In the genomic region with DNA sequence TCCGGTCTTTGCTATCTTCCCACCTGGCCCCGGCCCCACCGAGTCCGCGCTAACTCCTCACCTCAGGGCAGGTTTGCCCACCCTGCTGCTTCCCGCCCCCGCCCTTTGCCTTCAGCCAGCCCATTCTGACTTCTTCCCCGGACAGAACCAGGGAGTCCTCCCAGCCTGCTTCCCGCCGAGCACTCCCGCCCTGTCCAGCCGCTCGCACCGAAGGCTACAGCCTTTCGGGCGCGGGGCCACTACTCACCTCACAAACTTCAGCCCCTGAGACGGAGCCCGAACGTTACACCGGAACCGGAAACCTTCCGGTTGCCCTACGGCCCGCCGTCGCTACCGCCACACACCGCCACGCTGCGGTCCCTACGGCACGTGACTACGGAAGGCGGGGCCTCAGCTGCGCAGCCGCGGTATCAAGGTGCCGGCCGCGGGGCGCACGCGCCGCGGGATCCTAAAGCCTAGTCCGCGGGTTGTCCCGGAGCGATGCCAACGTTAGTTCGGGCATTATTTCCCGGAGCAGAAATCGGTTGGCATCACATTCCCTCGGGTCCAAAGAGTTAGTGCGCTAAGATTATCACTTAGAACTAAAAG, we compare ENCODE assay signal across 8 mouse cellular contexts. TPM values are rescaled to one million over a fixed set of nuclear protein-coding genes. Genes with fewer than 3 reads are reported as not detected.
DNase-seq lines count a peak whose midpoint lies in the region; ATAC-seq and TF ChIP-seq lines count a peak whose summit lies in the region.

A gene (minus strand): TSS at position 384 of the 588 bp plus-strand sequence.

- H3K4me1 ChIP-seq in CH12.LX (ENCODE audit: control insufficient read depth in 1 of 2, insufficient read depth in 2 of 2), result peaks cover 0 to 13% of the 10 kb centered on the region in 2 experiments; a peak in 1 of 4 replicates
- H3K4me1 ChIP-seq in forebrain, embryonic 12.5 days, result peaks cover 11% of the 10 kb centered on the region
- H3K4me1 ChIP-seq in heart, postnatal 0 days (ENCODE audit: control insufficient read depth, insufficient read depth), result peaks cover 21% of the 10 kb centered on the region
- peaks cover 19% of the 10 kb centered on the region for H3K4me1 ChIP-seq in liver, embryonic 16.5 days (ENCODE audit: control insufficient read depth, low read depth, low read length)
- H3K4me1 ChIP-seq in neural tube, embryonic 13.5 days (replicated peaks), result peaks cover 16% of the 10 kb centered on the region
- no peaks in the 10 kb centered on the region for H3K4me1 ChIP-seq in testis, adult 2 months (ENCODE audit: control insufficient read depth, insufficient read depth, low read length)

- peaks cover 23 to 37% of the 10 kb centered on the region in 2 experiments for H3K36me3 ChIP-seq in CH12.LX (replicated peaks in 1 of 2; ENCODE audit: control insufficient read depth in 1 of 2, insufficient read depth in 1 of 2, low read length in 1 of 2)
- peaks cover 27% of the 10 kb centered on the region for H3K36me3 ChIP-seq in forebrain, embryonic 12.5 days (replicated peaks)
- H3K36me3 ChIP-seq in heart, postnatal 0 days (replicated peaks; ENCODE audit: control insufficient read depth, insufficient read depth, low read length), result peaks cover 25% of the 10 kb centered on the region
- H3K36me3 ChIP-seq in liver, embryonic 16.5 days (ENCODE audit: control insufficient read depth, insufficient read depth), result peaks cover 18% of the 10 kb centered on the region
- peaks cover 27% of the 10 kb centered on the region for H3K36me3 ChIP-seq in neural tube, embryonic 13.5 days
- H3K36me3 ChIP-seq in testis, adult 2 months (ENCODE audit: control insufficient read depth, insufficient read depth, low read length), result peaks cover 2% of the 10 kb centered on the region; the same call in 1 of the 2 replicates

- peak within 1 kb of the TSS; percentile 61 for H3K4me2 ChIP-seq in CH12.LX (ENCODE audit: insufficient read depth, low read depth, poor library complexity, severe bottlenecking)
- peak within 1 kb of the TSS; percentile 79 for H3K4me2 ChIP-seq in forebrain, embryonic 12.5 days
- H3K4me2 ChIP-seq in heart, postnatal 0 days (ENCODE audit: low read depth, low read length), result peak within 1 kb of the TSS; percentile 93
- peak within 1 kb of the TSS; percentile 79 for H3K4me2 ChIP-seq in liver, embryonic 16.5 days (ENCODE audit: low read depth, low read length)
- peak within 1 kb of the TSS; percentile 75 for H3K4me2 ChIP-seq in neural tube, embryonic 13.5 days

- peak within 1 kb of the TSS; percentile 48; the same call in 1 of the 2 replicates for H3K27ac ChIP-seq in CH12.LX (ENCODE audit: insufficient read depth, low read depth)
- peak within 1 kb of the TSS; percentile 74 for H3K27ac ChIP-seq in forebrain, embryonic 12.5 days
- peak within 1 kb of the TSS; percentile 79 for H3K27ac ChIP-seq in heart, postnatal 0 days (ENCODE audit: low read depth)
- H3K27ac ChIP-seq in liver, embryonic 16.5 days (ENCODE audit: low read length), result peak within 1 kb of the TSS; percentile 84
- peak within 1 kb of the TSS; percentile 72 for H3K27ac ChIP-seq in neural tube, embryonic 13.5 days (replicated peaks)
- peak within 1 kb of the TSS; percentile 92 for H3K27ac ChIP-seq in testis, adult 2 months (ENCODE audit: control insufficient read depth, insufficient read depth, low read depth, low read length)

- in situ Hi-C loops in CH12.LX (cut with MboI; ENCODE audit: low pct_ligation_motif_present, low pct_unique_long_range_greater_than_20kb, low sequenced_read_pairs), result loop anchor here (10.0 kb wide), 1 partner anchor 199 kb away; a partner anchor contains a TSS

- no peaks in the 10 kb centered on the region for H3K9me3 ChIP-seq in CH12.LX (replicated peaks; ENCODE audit: low read length)
- H3K9me3 ChIP-seq in forebrain, embryonic 12.5 days, result no peaks in the 10 kb centered on the region
- H3K9me3 ChIP-seq in heart, postnatal 0 days (replicated peaks; ENCODE audit: control insufficient read depth, low read length), result no peaks in the 10 kb centered on the region
- no peaks in the 10 kb centered on the region for H3K9me3 ChIP-seq in liver, embryonic 16.5 days (replicated peaks; ENCODE audit: control insufficient read depth, low read length)
- no peaks in the 10 kb centered on the region for H3K9me3 ChIP-seq in neural tube, embryonic 13.5 days

- H3K4me3 ChIP-seq in CH12.LX (replicated peaks in 1 of 3; ENCODE audit: low read depth in 2 of 3, low read length in 2 of 3, poor library complexity in 1 of 3), result peak within 1 kb of the TSS; percentile 74 to 95 (median 78)
- peak within 1 kb of the TSS; percentile 91 for H3K4me3 ChIP-seq in forebrain, embryonic 12.5 days (replicated peaks)
- H3K4me3 ChIP-seq in heart, postnatal 0 days (ENCODE audit: low read depth, low read length), result peak within 1 kb of the TSS; percentile 90
- peak within 1 kb of the TSS; percentile 82 for H3K4me3 ChIP-seq in liver, embryonic 16.5 days (ENCODE audit: low read depth, low read length)
- H3K4me3 ChIP-seq in neural tube, embryonic 13.5 days, result peak within 1 kb of the TSS; percentile 82
- H3K4me3 ChIP-seq in testis, adult 2 months (ENCODE audit: control insufficient read depth, low read depth, low read length), result peak within 1 kb of the TSS; percentile 91

- H3K9ac ChIP-seq in CH12.LX (ENCODE audit: insufficient read depth, low read depth), result peak within 1 kb of the TSS; percentile 80
- H3K9ac ChIP-seq in forebrain, embryonic 12.5 days, result peak within 1 kb of the TSS; percentile 90
- H3K9ac ChIP-seq in heart, postnatal 0 days (replicated peaks; ENCODE audit: low read depth, low read length), result peak within 1 kb of the TSS; percentile 89
- peak within 1 kb of the TSS; percentile 85 for H3K9ac ChIP-seq in liver, embryonic 16.5 days (ENCODE audit: low read depth, low read length)
- peak within 1 kb of the TSS; percentile 87 for H3K9ac ChIP-seq in neural tube, embryonic 13.5 days

- TF ChIP-seq CTCF in CH12.LX (conservative IDR thresholded peaks at IDR 0.05 in 1 of 2, IDR thresholded peaks at IDR 0.05 in 1 of 2; ENCODE audit: low read depth in 2 of 2, low read length in 2 of 2), result no peak
- no peak for TF ChIP-seq CTCF in heart, postnatal 0 days (IDR thresholded peaks at IDR 0.05; ENCODE audit: low read depth)
- no peak for TF ChIP-seq CTCF in testis, adult 2 months (IDR thresholded peaks at IDR 0.05; ENCODE audit: control insufficient read depth, insufficient read depth, insufficient replicate concordance, low read depth, low read length)

- no peak for TF ChIP-seq RAD21 in CH12.LX (IDR thresholded peaks at IDR 0.05; ENCODE audit: low read depth, low read length)

- under 1% methylated on average over 56 of the region's 56 CpGs for WGBS in forebrain, embryonic 12.5 days
- under 1% methylated on average over 56 of the region's 56 CpGs for WGBS in heart, postnatal 0 days
- under 1% methylated on average over 56 of the region's 56 CpGs for WGBS in liver, embryonic 16.5 days (ENCODE audit: insufficient replicate concordance)
- under 1% methylated on average over 54 of the region's 56 CpGs for WGBS in neural tube, embryonic 13.5 days

- dilution Hi-C loops in CH12.LX (cut with MboI; ENCODE audit: extremely low pct_ligation_motif_present, extremely low pct_unique_long_range_greater_than_20kb, low sequenced_read_pairs), result no loop called here

- no peaks in the 10 kb centered on the region for H3K27me3 ChIP-seq in CH12.LX (replicated peaks)
- H3K27me3 ChIP-seq in forebrain, embryonic 12.5 days, result no peaks in the 10 kb centered on the region
- H3K27me3 ChIP-seq in heart, postnatal 0 days (ENCODE audit: control insufficient read depth, insufficient read depth, low read length), result no peaks in the 10 kb centered on the region
- H3K27me3 ChIP-seq in liver, embryonic 16.5 days (ENCODE audit: control insufficient read depth, insufficient read depth, low read depth, low read length), result no peaks in the 10 kb centered on the region
- no peaks in the 10 kb centered on the region for H3K27me3 ChIP-seq in neural tube, embryonic 13.5 days
- no peaks in the 10 kb centered on the region for H3K27me3 ChIP-seq in testis, adult 2 months (ENCODE audit: control insufficient read depth, insufficient read depth, low read length)

- peak; percentile 100 for ATAC-seq in forebrain, embryonic 12.5 days (ENCODE audit: low FRiP score)
- ATAC-seq in heart, postnatal 0 days (ENCODE audit: insufficient read depth, low read depth), result peak; percentile 99
- ATAC-seq in liver, embryonic 16.5 days (ENCODE audit: low read depth), result peak; percentile 98
- ATAC-seq in neural tube, embryonic 13.5 days (ENCODE audit: low read depth), result peak; percentile 98

- peaks cover 26% of the 10 kb centered on the region for H3K79me2 ChIP-seq in CH12.LX (replicated peaks; ENCODE audit: control insufficient read depth, extremely low read depth, insufficient read depth, poor library complexity, severe bottlenecking)

- peak; percentile 98 for TF ChIP-seq POLR2A in CH12.LX (IDR thresholded peaks at IDR 0.05; ENCODE audit: low read depth, low read length)
- TF ChIP-seq POLR2A in testis, adult 2 months (IDR thresholded peaks at IDR 0.05; ENCODE audit: control insufficient read depth, low read depth, low read length), result peak; percentile 91

- no peak for TF ChIP-seq EP300 in CH12.LX (IDR thresholded peaks at IDR 0.05; ENCODE audit: low read length)
- TF ChIP-seq EP300 in heart, postnatal 0 days (IDR thresholded peaks at IDR 0.05; ENCODE audit: low read depth), result peak; percentile 57; the same call in 1 of the 2 replicates

- DNase-seq in CH12.LX (ENCODE audit: extremely low read depth), result peak; percentile 90
- DNase-seq in c-Kit-positive CD71-positive TER-119-negative erythroid progenitor cells, embryonic 14.5 days (ENCODE audit: low read depth), result peak; percentile 88
- DNase-seq in heart, postnatal 0 days (ENCODE audit: low spot score), result peak; percentile 86
- DNase-seq in kidney, postnatal 4 days, result peak; percentile 96 to 98

TF ChIP-seq in CH12.LX, 34 proteins besides CTCF, POLR2A, EP300 and RAD21 (continues in another document):
- TF ChIP-seq TCF12 (IDR thresholded peaks at IDR 0.05; ENCODE audit: low read depth, low read length), result peak; percentile 94
- TF ChIP-seq SIN3A (IDR thresholded peaks at IDR 0.05; ENCODE audit: low read length), result peak; percentile 93
- no peak for TF ChIP-seq UBTF (IDR thresholded peaks at IDR 0.05; ENCODE audit: low read depth, low read length)
- TF ChIP-seq HCFC1 (IDR thresholded peaks at IDR 0.05; ENCODE audit: low read depth, low read length), result peak; percentile 89
- TF ChIP-seq POLR2AphosphoS2 (IDR thresholded peaks at IDR 0.05; ENCODE audit: low read depth, low read length), result peak; percentile 92

RNA-seq across cellular contexts. Expression of the gene that starts here (rescaled TPM):
- total RNA-seq in CH12.LX (2012; rRNA removed) (27.1 and 35.7 TPM in 2 replicates), CH12.LX (2014; rRNA removed) (11.0 and 11.5 TPM in 2 replicates)
- polyA plus RNA-seq in CH12.LX (2012; ENCODE audit: insufficient read length, low read depth), result 67.8 and 83.9 TPM in 2 replicates
- 59.1 and 69.5 TPM in 2 replicates for polyA plus RNA-seq in forebrain, embryonic 12.5 days (2016; fragmentation: Nextera tagmentation; extraction: Ambion mirVana)
- 2.2 and 6.0 TPM in 2 replicates for total RNA-seq in heart, postnatal 0 days (2014; rRNA removed; ENCODE audit: low replicate concordance)
- 15.8 and 16.3 TPM in 2 replicates for polyA plus RNA-seq in heart, postnatal 0 days (2015; fragmentation: Nextera tagmentation; extraction: Ambion mirVana)
- polyA plus RNA-seq in liver, embryonic 16.5 days (2015; fragmentation: Nextera tagmentation; extraction: Ambion mirVana), result 23.1 and 23.7 TPM in 2 replicates
- 36.1 and 40.0 TPM in 2 replicates for polyA plus RNA-seq in neural tube, embryonic 13.5 days (2015; fragmentation: Nextera tagmentation; extraction: Ambion mirVana)
- polyA plus RNA-seq in testis, adult 2 months (2012; rRNA removed), result 14.9 and 15.5 TPM in 2 replicates

Comparison
In these comparisons a context has a peak if more than half of its experiments do, and no peak if none do; other contexts are left out.
1. Peak in every context shown above with its lines: DNase-seq, ATAC-seq, H3K4me3 ChIP-seq and H3K27ac ChIP-seq.